Mouse (Mus musculus): Measurements from ENCODE around the gene Entpd6. TPM values are rescaled to one million over a fixed set of nuclear protein-coding genes. Genes with fewer than 3 reads are reported as not detected.

Gene Entpd6
- polyA plus RNA-seq, 1 experiment from 2014 or later: 24.2 TPM

GRCm38 (mm10) chr2:150818742-150819141, 69.9 kb downstream of the Entpd6 start:
- H3K9me3 ChIP-seq: no peaks in the 10 kb centered on the region
- no peak overlapping the region for H3K9ac ChIP-seq (replicated peaks)
- H3K4me2 ChIP-seq: no peak overlapping the region
- H3K4me3 ChIP-seq (replicated peaks): no peak overlapping the region
- ATAC-seq (ENCODE audit: insufficient number of reproducible peaks, insufficient read depth, low FRiP score, low TSS enrichment, low read depth): no peak
- H3K4me1 ChIP-seq (replicated peaks): no peaks in the 10 kb centered on the region
- WGBS: 82% methylated on average over 8 of the region's 8 CpGs
- H3K27ac ChIP-seq: no peak overlapping the region
- H3K27me3 ChIP-seq: no peaks in the 10 kb centered on the region
- peaks cover 91% of the 10 kb centered on the region for H3K36me3 ChIP-seq

- H3K4me2 ChIP-seq: no peak overlapping the region
- H3K4me3 ChIP-seq (replicated peaks): no peak overlapping the region
- H3K36me3 ChIP-seq: peaks cover 91% of the 10 kb centered on the region
- no peaks in the 10 kb centered on the region for H3K27me3 ChIP-seq
- H3K9ac ChIP-seq (replicated peaks): no peak overlapping the region
- no peak overlapping the region for H3K27ac ChIP-seq
- no peaks in the 10 kb centered on the region for H3K4me1 ChIP-seq (replicated peaks)
- WGBS: 94% methylated on average over 8 of the region's 8 CpGs
- ATAC-seq (ENCODE audit: insufficient number of reproducible peaks, insufficient read depth, low FRiP score, low TSS enrichment, low read depth): no peak
- H3K9me3 ChIP-seq: no peaks in the 10 kb centered on the region
Observed at GRCm38 (mm10) chr2:150820720-150821119, 71.9 kb downstream of the Entpd6 start.

Other genes starting within 250 kb of the Entpd6 start
- 0.29 and 0.37 TPM in 2 replicates for gene Cst7, start 178.6 kb upstream of the Entpd6 start, polyA plus RNA-seq (2016; fragmentation: Nextera tagmentation; extraction: Ambion mirVana)
- 23.0 and 23.2 TPM in 2 replicates for gene Apmap, start 140.5 kb upstream of the Entpd6 start, polyA plus RNA-seq (2016; fragmentation: Nextera tagmentation; extraction: Ambion mirVana)
- gene Acss1, start 80.5 kb upstream of the Entpd6 start, polyA plus RNA-seq (2016; fragmentation: Nextera tagmentation; extraction: Ambion mirVana): 4.8 and 5.2 TPM in 2 replicates
- not detected in 2 replicates for gene Vsx1, start 59.7 kb upstream of the Entpd6 start, polyA plus RNA-seq (2016; fragmentation: Nextera tagmentation; extraction: Ambion mirVana)
- gene Pygb, start 37.7 kb downstream of the Entpd6 start, polyA plus RNA-seq (2016; fragmentation: Nextera tagmentation; extraction: Ambion mirVana): 84.0 and 85.4 TPM in 2 replicates
- 61.8 and 62.5 TPM in 2 replicates for gene Abhd12, start 155.7 kb downstream of the Entpd6 start, polyA plus RNA-seq (2016; fragmentation: Nextera tagmentation; extraction: Ambion mirVana)
- gene Gins1, start 156.4 kb downstream of the Entpd6 start, polyA plus RNA-seq (2016; fragmentation: Nextera tagmentation; extraction: Ambion mirVana): 73.3 and 74.6 TPM in 2 replicates

Data from limb, embryonic 12.5 days (tissue).